Mouse (Mus musculus) megakaryocyte progenitor cell, adult 5-6 weeks (primary cell): ENCODE measurements at regions not wholly inside any gene's neighbourhood (a gene's known extent, or its start where the extent isn't known, plus 50 kb on each side); places are given as distances from the start of the nearest gene placed in this dataset.

Source experiments
- ATAC-seq: replicated peaks from 2 replicates; pipeline ENCODE4 v1.8.0; 2016; ENCODE audit warnings: mild to moderate bottlenecking, moderate TSS enrichment, inconsistent platforms; ENCODE audit not compliant: poor library complexity

GRCm38 (mm10) chr4:34328151-34328785, 222.5 kb upstream of the Akirin2 start:
- no peak for ATAC-seq

- ATAC-seq: peak; percentile 85
Observed at GRCm38 (mm10) chr4:34336971-34337797, 213.6 kb upstream of the Akirin2 start.

GRCm38 (mm10) chr4:34337852-34338251, 212.9 kb upstream of the Akirin2 start:
- no peak; the same call in 1 of the 2 replicates for ATAC-seq

- no peak for ATAC-seq
Observed at GRCm38 (mm10) chr4:34340057-34340456, 210.7 kb upstream of the Akirin2 start.

GRCm38 (mm10) chr4:34371281-34372032, 179.3 kb upstream of the Akirin2 start:
- ATAC-seq: no peak

- peak; percentile 69 for ATAC-seq
Observed at GRCm38 (mm10) chr4:34386338-34386967, 164.3 kb upstream of the Akirin2 start.

GRCm38 (mm10) chr4:34391499-34391898, 159.2 kb upstream of the Akirin2 start:
- 0 out of 2 replicates have a peak, but pooled peaks have one; percentile 44 for ATAC-seq

- ATAC-seq: no peak
Observed at GRCm38 (mm10) chr4:34403061-34403460, 147.7 kb upstream of the Akirin2 start.

GRCm38 (mm10) chr4:34407181-34407580, 143.6 kb upstream of the Akirin2 start:
- ATAC-seq: no peak

GRCm38 (mm10) chr4:34420970-34421369, 129.8 kb upstream of the Akirin2 start:
- no peak for ATAC-seq

- no peak for ATAC-seq
Observed at GRCm38 (mm10) chr4:34424131-34424646, 126.5 kb upstream of the Akirin2 start.

- ATAC-seq: no peak
Observed at GRCm38 (mm10) chr4:34429003-34429402, 121.7 kb upstream of the Akirin2 start.

- peak; percentile 92 for ATAC-seq
Observed at GRCm38 (mm10) chr4:34429456-34430235, 121.1 kb upstream of the Akirin2 start.

- ATAC-seq: no peak
Observed at GRCm38 (mm10) chr4:34437316-34437715, 113.4 kb upstream of the Akirin2 start.

GRCm38 (mm10) chr4:34449582-34449981, 101.2 kb upstream of the Akirin2 start:
- ATAC-seq: no peak

GRCm38 (mm10) chr4:34462591-34462990, 88.1 kb upstream of the Akirin2 start:
- ATAC-seq: no peak

- ATAC-seq: peak; percentile 92
Observed at GRCm38 (mm10) chr4:34465845-34466244, 84.9 kb upstream of the Akirin2 start.

GRCm38 (mm10) chr4:34466309-34466708, 84.4 kb upstream of the Akirin2 start:
- ATAC-seq: no peak

GRCm38 (mm10) chr4:34468096-34468495, 82.6 kb upstream of the Akirin2 start:
- no peak for ATAC-seq
